Mouse (Mus musculus): ENCODE measurements around the gene Fanci. TPM values are rescaled to one million over a fixed set of nuclear protein-coding genes. Genes with fewer than 3 reads are reported as not detected.
A peak's percentile ranks its signal among the peaks of the same experiment; 100 is the strongest.

Fanci gene
- total and polyA plus RNA-seq, 3 experiments, result 14.9 to 25.0 (median 20.0) TPM

GRCm38 (mm10) chr7:79388671-79389206 lies 3.0 kb upstream of the Fanci start:
- TF ChIP-seq MAZ (IDR thresholded peaks at IDR 0.05; ENCODE audit: low read depth, low read length) (0 out of 2 replicates have a peak, but pooled peaks have one; percentile 35), ZKSCAN1 (IDR thresholded peaks at IDR 0.05; ENCODE audit: borderline replicate concordance, low read depth, low read length) (no peak), MAFK (IDR thresholded peaks at IDR 0.05; ENCODE audit: insufficient replicate concordance, low read length) (peak; percentile 65; the same call in 1 of the 2 replicates)
- H3K9me3 ChIP-seq (replicated peaks; ENCODE audit: low read length), result no peaks in the 10 kb centered on the region
- H3K27me3 ChIP-seq (replicated peaks), result no peaks in the 10 kb centered on the region
- in situ Hi-C loops (cut with MboI; ENCODE audit: low pct_ligation_motif_present, low pct_unique_long_range_greater_than_20kb, low sequenced_read_pairs) (no loop called here), dilution Hi-C loops (cut with MboI; ENCODE audit: extremely low pct_ligation_motif_present, extremely low pct_unique_long_range_greater_than_20kb, low sequenced_read_pairs) (no loop called here)
- H3K36me3 ChIP-seq (replicated peaks in 1 of 2; ENCODE audit: control insufficient read depth in 1 of 2, insufficient read depth in 1 of 2, low read length in 1 of 2), result peaks cover 0 to 9% of the 10 kb centered on the region in 2 experiments
- no peaks in the 10 kb centered on the region for H3K79me2 ChIP-seq (replicated peaks; ENCODE audit: control insufficient read depth, extremely low read depth, insufficient read depth, poor library complexity, severe bottlenecking)
- H3K27ac ChIP-seq (ENCODE audit: insufficient read depth, low read depth), result no peak overlapping the region
- H3K4me2 ChIP-seq (ENCODE audit: insufficient read depth, low read depth, poor library complexity, severe bottlenecking), result no peak overlapping the region
- H3K4me3 ChIP-seq (replicated peaks in 1 of 3; ENCODE audit: low read depth in 2 of 3, low read length in 2 of 3, poor library complexity in 1 of 3), result peak overlapping the region in 1 of 3 experiments; percentile 49
- no peak overlapping the region for H3K9ac ChIP-seq (ENCODE audit: insufficient read depth, low read depth)
- H3K4me1 ChIP-seq (ENCODE audit: control insufficient read depth in 1 of 2, insufficient read depth in 2 of 2), result peaks cover 14 to 58% of the 10 kb centered on the region in 2 experiments
- peak; percentile 12 for DNase-seq (ENCODE audit: extremely low read depth)

- Histone ChIP-seq H3K79me2 (replicated peaks; ENCODE audit: control insufficient read depth, extremely low read depth, insufficient read depth, poor library complexity, severe bottlenecking) (no peaks in the 10 kb centered on the region), H3K9ac (ENCODE audit: insufficient read depth, low read depth) (no peak overlapping the region), H3K36me3 (replicated peaks in 1 of 2; ENCODE audit: control insufficient read depth in 1 of 2, insufficient read depth in 1 of 2, low read length in 1 of 2) (peaks cover 0 to 9% of the 10 kb centered on the region in 2 experiments), H3K27ac (ENCODE audit: insufficient read depth, low read depth) (no peak overlapping the region), H3K4me1 (ENCODE audit: control insufficient read depth in 1 of 2, insufficient read depth in 2 of 2) (peaks cover 17 to 57% of the 10 kb centered on the region in 2 experiments), H3K27me3 (replicated peaks) (no peaks in the 10 kb centered on the region), H3K4me2 (ENCODE audit: insufficient read depth, low read depth, poor library complexity, severe bottlenecking) (no peak overlapping the region), H3K9me3 (replicated peaks; ENCODE audit: low read length) (no peaks in the 10 kb centered on the region), H3K4me3 (replicated peaks in 1 of 3; ENCODE audit: low read depth in 2 of 3, low read length in 2 of 3, poor library complexity in 1 of 3) (no peak overlapping the region)
- dilution Hi-C loops (cut with MboI; ENCODE audit: extremely low pct_ligation_motif_present, extremely low pct_unique_long_range_greater_than_20kb, low sequenced_read_pairs) (no loop called here), in situ Hi-C loops (cut with MboI; ENCODE audit: low pct_ligation_motif_present, low pct_unique_long_range_greater_than_20kb, low sequenced_read_pairs) (no loop called here)
- no peak for DNase-seq (ENCODE audit: extremely low read depth)
- TF ChIP-seq USF1 (IDR thresholded peaks at IDR 0.05; ENCODE audit: low read depth, low read length) (no peak), NELFE (IDR thresholded peaks at IDR 0.05; ENCODE audit: low read depth, low read length) (no peak), ZKSCAN1 (IDR thresholded peaks at IDR 0.05; ENCODE audit: borderline replicate concordance, low read depth, low read length) (no peak), MAX (IDR thresholded peaks at IDR 0.05; ENCODE audit: low read length) (no peak), ZMIZ1 (IDR thresholded peaks at IDR 0.05; ENCODE audit: low read depth, low read length) (no peak), RAD21 (IDR thresholded peaks at IDR 0.05; ENCODE audit: low read depth, low read length) (no peak), MEF2A (IDR thresholded peaks at IDR 0.05; ENCODE audit: borderline replicate concordance, low read depth, low read length) (no peak)
Measured at GRCm38 (mm10) chr7:79390141-79390708, 1.5 kb upstream of the Fanci start.

GRCm38 (mm10) chr7:79391471-79391870 lies 258 bp upstream of the Fanci start:
- peak overlapping the region; percentile 71 for H3K27ac ChIP-seq (ENCODE audit: insufficient read depth, low read depth)
- H3K9ac ChIP-seq (ENCODE audit: insufficient read depth, low read depth), result peak overlapping the region; percentile 49
- H3K79me2 ChIP-seq (replicated peaks; ENCODE audit: control insufficient read depth, extremely low read depth, insufficient read depth, poor library complexity, severe bottlenecking), result no peaks in the 10 kb centered on the region
- peak overlapping the region; percentile 66 for H3K4me2 ChIP-seq (ENCODE audit: insufficient read depth, low read depth, poor library complexity, severe bottlenecking)
- DNase-seq (ENCODE audit: extremely low read depth), result no peak
- H3K9me3 ChIP-seq (replicated peaks; ENCODE audit: low read length), result no peaks in the 10 kb centered on the region
- dilution Hi-C loops (cut with MboI; ENCODE audit: extremely low pct_ligation_motif_present, extremely low pct_unique_long_range_greater_than_20kb, low sequenced_read_pairs), result no loop called here
- H3K27me3 ChIP-seq (replicated peaks), result no peaks in the 10 kb centered on the region
- peaks cover 4 to 19% of the 10 kb centered on the region in 2 experiments for H3K36me3 ChIP-seq (replicated peaks in 1 of 2; ENCODE audit: control insufficient read depth in 1 of 2, insufficient read depth in 1 of 2, low read length in 1 of 2)
- no peak for TF ChIP-seq MYC (IDR thresholded peaks at IDR 0.05; ENCODE audit: low read depth, low read length)
- TF ChIP-seq SMC3 (IDR thresholded peaks at IDR 0.05; ENCODE audit: low read depth, low read length), result no peak
- no peak for TF ChIP-seq USF2 (conservative IDR thresholded peaks at IDR 0.05; ENCODE audit: low read depth, low read length)
- peaks cover 15 to 49% of the 10 kb centered on the region in 2 experiments for H3K4me1 ChIP-seq (ENCODE audit: control insufficient read depth in 1 of 2, insufficient read depth in 2 of 2)
- in situ Hi-C loops (cut with MboI; ENCODE audit: low pct_ligation_motif_present, low pct_unique_long_range_greater_than_20kb, low sequenced_read_pairs), result no loop called here
- H3K4me3 ChIP-seq (replicated peaks in 1 of 3; ENCODE audit: low read depth in 2 of 3, low read length in 2 of 3, poor library complexity in 1 of 3), result peak overlapping the region; percentile 85 to 98 (median 93)
